Comparison of ENCODE assay signal across 13 mouse cellular contexts in the genomic region with DNA sequence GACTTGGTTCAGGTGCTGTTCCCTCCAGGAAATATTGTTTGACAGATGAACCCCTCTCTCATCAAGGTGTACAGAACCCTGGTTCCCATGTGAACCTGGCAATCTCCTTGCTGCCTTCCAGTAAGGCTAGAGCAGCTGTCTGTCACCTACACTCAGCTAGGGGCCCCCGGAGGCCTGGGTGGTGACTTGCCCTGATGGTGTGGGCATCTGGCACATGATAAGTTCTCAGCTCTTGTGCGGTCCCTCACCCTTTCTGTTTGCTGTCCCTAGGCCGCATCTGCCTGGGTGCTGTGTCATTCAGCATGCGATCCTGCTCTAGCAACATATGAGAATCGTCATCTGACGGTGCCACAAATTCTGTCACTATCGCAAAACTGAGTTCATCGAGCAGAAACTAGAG.
DNase-seq lines count a peak whose midpoint lies in the region; ATAC-seq and TF ChIP-seq lines count a peak whose summit lies in the region.
"Had no signal": no experiment of that assay in that cellular context is flagged by ENCODE, and none has a peak within 500 bp of the region (broad histone marks: within the 10 kb centered on the region; RNA-seq: fewer than 3 reads in every experiment).

No protein-coding gene starts in this region.

- TF ChIP-seq CTCF in kidney, adult 2 months (conservative IDR thresholded peaks at IDR 0.05; ENCODE audit: insufficient read depth, insufficient read length, low read depth, low read length): no peak
- TF ChIP-seq CTCF in bone marrow, adult 2 months (IDR thresholded peaks at IDR 0.05; ENCODE audit: control insufficient read depth, insufficient read depth, low read length): no peak
- TF ChIP-seq CTCF in liver, postnatal 0 days (IDR thresholded peaks at IDR 0.05; ENCODE audit: low read depth): no peak; the same call in 1 of the 2 replicates
- TF ChIP-seq CTCF in gastrocnemius, adult 2 months (IDR thresholded peaks at IDR 0.05): no peak

- H3K36me3 ChIP-seq in kidney, embryonic 15.5 days: no peaks in the 10 kb centered on the region
- no peaks in the 10 kb centered on the region for H3K36me3 ChIP-seq in kidney, adult 2 months (ENCODE audit: control insufficient read depth, insufficient read depth, low read length)
- H3K36me3 ChIP-seq in liver, postnatal 0 days (replicated peaks; ENCODE audit: insufficient read depth, low read length): no peaks in the 10 kb centered on the region
- H3K36me3 ChIP-seq: embryonic facial prominence, embryonic 13.5 days; heart, embryonic 13.5 days had no signal

- no peaks in the 10 kb centered on the region for H3K4me1 ChIP-seq in kidney, embryonic 15.5 days
- H3K4me1 ChIP-seq in kidney, adult 2 months (ENCODE audit: control insufficient read depth, insufficient read depth, low read length): peaks cover 24% of the 10 kb centered on the region
- peaks cover 3% of the 10 kb centered on the region for H3K4me1 ChIP-seq in bone marrow, adult 2 months (ENCODE audit: control insufficient read depth, insufficient read depth, low read length)
- peaks cover 26% of the 10 kb centered on the region for H3K4me1 ChIP-seq in liver, postnatal 0 days (ENCODE audit: insufficient read depth)
- H3K4me1 ChIP-seq: embryonic facial prominence, embryonic 13.5 days; forebrain, embryonic 13.5 days had no signal

- H3K27ac ChIP-seq in kidney, embryonic 15.5 days: no peak overlapping the region
- no peak overlapping the region for H3K27ac ChIP-seq in kidney, adult 2 months (ENCODE audit: insufficient read depth, low read depth, low read length)
- H3K27ac ChIP-seq in bone marrow, adult 2 months (ENCODE audit: control insufficient read depth, insufficient read depth, low read depth, low read length, poor library complexity): peak overlapping the region; percentile 45; the same call in 1 of the 2 replicates
- H3K27ac ChIP-seq in liver, postnatal 0 days (ENCODE audit: low read depth): peak overlapping the region; percentile 92
- H3K27ac ChIP-seq in gastrocnemius, adult 2 months: no peak overlapping the region
- H3K27ac ChIP-seq: embryonic facial prominence, embryonic 13.5 days; forebrain, embryonic 13.5 days; heart, embryonic 13.5 days had no signal

- peak; percentile 67; the same call in 1 of the 2 replicates for ATAC-seq in kidney, embryonic 15.5 days (replicated peaks; ENCODE audit: low FRiP score)
- peak; percentile 83 for ATAC-seq in erythroid progenitor cell, adult 5-6 weeks (replicated peaks; ENCODE audit: low FRiP score, poor library complexity, severe bottlenecking)
- ATAC-seq in liver, postnatal 0 days: peak; percentile 97
- ATAC-seq: forebrain, embryonic 13.5 days had no signal

- no peaks in the 10 kb centered on the region for H3K27me3 ChIP-seq in kidney, embryonic 15.5 days
- no peaks in the 10 kb centered on the region for H3K27me3 ChIP-seq in kidney, adult 2 months (replicated peaks; ENCODE audit: control insufficient read depth, insufficient read depth, low read length)
- no peaks in the 10 kb centered on the region for H3K27me3 ChIP-seq in liver, postnatal 0 days (ENCODE audit: insufficient read depth, low read length)
- H3K27me3 ChIP-seq: embryonic facial prominence, embryonic 13.5 days; forebrain, embryonic 13.5 days; heart, embryonic 13.5 days had no signal

- no peak overlapping the region for H3K4me2 ChIP-seq in kidney, embryonic 15.5 days
- H3K4me2 ChIP-seq in liver, postnatal 0 days (ENCODE audit: low read depth, low read length): peak overlapping the region; percentile 52
- H3K4me2 ChIP-seq: embryonic facial prominence, embryonic 13.5 days; forebrain, embryonic 13.5 days; heart, embryonic 13.5 days had no signal

- intact Hi-C loops in gastrocnemius, adult 2 months (cut with DNase I): loop anchor here (5.0 kb wide), 1 partner anchor 129 kb away; no protein-coding TSS in a partner anchor

- TF ChIP-seq POLR2A in kidney, adult 2 months (IDR thresholded peaks at IDR 0.05; ENCODE audit: low read depth, low read length): no peak
- no peak for TF ChIP-seq POLR2A in bone marrow, adult 2 months (IDR thresholded peaks at IDR 0.05; ENCODE audit: borderline replicate concordance, control insufficient read depth, low read depth, low read length)

- no peaks in the 10 kb centered on the region for H3K9me3 ChIP-seq in kidney, embryonic 15.5 days (replicated peaks)
- no peaks in the 10 kb centered on the region for H3K9me3 ChIP-seq in liver, postnatal 0 days (ENCODE audit: low read length)
- H3K9me3 ChIP-seq: embryonic facial prominence, embryonic 13.5 days; forebrain, embryonic 13.5 days; heart, embryonic 13.5 days had no signal

- TF ChIP-seq EP300 in liver, postnatal 0 days (IDR thresholded peaks at IDR 0.05; ENCODE audit: low read depth): peak; percentile 86

- WGBS in kidney, embryonic 15.5 days: 88% methylated on average over 8 of the region's 8 CpGs
- WGBS in kidney, adult 2 months: 90% methylated on average over 8 of the region's 8 CpGs
- WGBS in bone marrow, adult 2 months: 59% methylated on average over 8 of the region's 8 CpGs
- WGBS in liver, postnatal 0 days (ENCODE audit: insufficient replicate concordance): 52% methylated on average over 8 of the region's 8 CpGs

- DNase-seq in kidney, adult 2 months: no peak
- DNase-seq in liver, postnatal 0 days: peak; percentile 74
- DNase-seq in gastrocnemius, adult 2 months: no peak
- no peak for DNase-seq in ovary, postnatal 10 days (ENCODE audit: low spot score)
- DNase-seq: cerebellum, adult 2 months; kidney, postnatal 10 days; right cerebral cortex, postnatal 14 days had no signal

- no peak overlapping the region for H3K9ac ChIP-seq in kidney, embryonic 15.5 days
- H3K9ac ChIP-seq in liver, postnatal 0 days (replicated peaks): peak overlapping the region; percentile 44; the same call in 1 of the 2 replicates
- H3K9ac ChIP-seq: embryonic facial prominence, embryonic 13.5 days; forebrain, embryonic 13.5 days; heart, embryonic 13.5 days had no signal

- H3K4me3 ChIP-seq in kidney, embryonic 15.5 days (replicated peaks): no peak overlapping the region
- no peak overlapping the region for H3K4me3 ChIP-seq in kidney, adult 2 months (ENCODE audit: insufficient read depth, low read depth, low read length)
- no peak overlapping the region for H3K4me3 ChIP-seq in bone marrow, adult 2 months (replicated peaks; ENCODE audit: control insufficient read depth, low read depth, low read length)
- H3K4me3 ChIP-seq in liver, postnatal 0 days (ENCODE audit: low read depth, low read length): 0 out of 2 replicates have a peak overlapping the region, but pooled peaks have one; percentile 10
- H3K4me3 ChIP-seq in gastrocnemius, adult 2 months: no peak overlapping the region
- H3K4me3 ChIP-seq: embryonic facial prominence, embryonic 13.5 days; forebrain, embryonic 13.5 days; heart, embryonic 13.5 days had no signal

Comparison
In these comparisons a context has a peak if more than half of its experiments do, and no peak if none do; other contexts are left out.
1. H3K27ac ChIP-seq: peak in bone marrow, adult 2 months (single experiment) and liver, postnatal 0 days (single experiment); none in kidney, embryonic 15.5 days (single experiment), kidney, adult 2 months (single experiment) and gastrocnemius, adult 2 months (single experiment).
2. Peak in every context shown above with its lines, with median percentiles within 50 percentile points of each other: ATAC-seq.